Mouse (Mus musculus): ENCODE measurements at regions not wholly inside any gene's neighbourhood (a gene's known extent, or its start where the extent isn't known, plus 50 kb on each side); places are given as distances from the start of the nearest gene placed in this dataset.

DNA sequence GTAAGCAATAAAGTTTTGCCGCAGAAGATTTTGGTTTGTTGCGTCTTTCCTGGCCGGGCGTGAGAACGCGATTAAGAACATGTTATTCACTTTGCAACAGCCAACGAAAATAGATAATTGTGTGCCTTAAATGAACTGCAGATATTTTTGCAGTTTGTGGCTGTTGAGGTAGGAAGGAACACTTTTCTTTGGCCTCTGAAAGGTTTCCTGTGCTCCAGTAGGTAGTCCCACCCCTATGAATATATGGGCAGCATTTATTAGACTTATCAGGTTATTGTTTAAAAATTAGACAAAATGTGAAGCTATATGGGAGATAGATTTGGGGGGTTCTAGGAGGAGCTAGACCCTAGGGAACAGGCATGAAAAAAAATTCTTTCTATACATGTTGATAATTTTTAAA, 334.1 kb upstream of the Akr1e1 start:
- no peak for TF ChIP-seq CTCF (IDR thresholded peaks at IDR 0.05 in 2 of 3, conservative IDR thresholded peaks at IDR 0.05 in 1 of 3; ENCODE audit: control insufficient read depth in 1 of 3, insufficient read depth in 1 of 3, low read depth in 2 of 3, low read length in 3 of 3, poor library complexity in 1 of 3, severe bottlenecking in 1 of 3)
- TF ChIP-seq MAX (IDR thresholded peaks at IDR 0.05; ENCODE audit: low read length), result no peak
- TF ChIP-seq POLR2AphosphoS2 (IDR thresholded peaks at IDR 0.05; ENCODE audit: low read length), result no peak
- TF ChIP-seq POLR2A (IDR thresholded peaks at IDR 0.05; ENCODE audit: control insufficient read depth in 1 of 2, insufficient read depth in 1 of 2, low read depth in 1 of 2, low read length in 2 of 2, poor library complexity in 1 of 2), result no peak
- no peak for TF ChIP-seq TAL1 (IDR thresholded peaks at IDR 0.05; ENCODE audit: low read length)
- TF ChIP-seq EP300 (IDR thresholded peaks at IDR 0.05; ENCODE audit: low read depth in 1 of 2, low read length in 2 of 2), result no peak
- TF ChIP-seq CHD2 (IDR thresholded peaks at IDR 0.05; ENCODE audit: low read length), result no peak
- no peak for TF ChIP-seq GATA1 (IDR thresholded peaks at IDR 0.05; ENCODE audit: low read depth, low read length)
- no peak for TF ChIP-seq SIN3A (IDR thresholded peaks at IDR 0.05; ENCODE audit: low read length)
- no peak for TF ChIP-seq USF2 (IDR thresholded peaks at IDR 0.05; ENCODE audit: borderline replicate concordance in 1 of 2, insufficient read depth in 1 of 2, low read depth in 1 of 2, low read length in 2 of 2)

Measured in MEL (cell line).